Mouse (Mus musculus) lung, postnatal 4 days (tissue): ENCODE measurements around the gene Fasl.

Source experiments
- DNase-seq, 2 experiments: peaks; one replicate each; pipeline ENCODE4 v3.0.0; 2021

The Fasl gene

GRCm38 (mm10) chr1:161788339-161788738 is at the start of gene Fasl:
TSS of gene Fasl (minus strand) at chr1:161788495.
- DNase-seq = no peak

GRCm38 (mm10) chr1:161826677-161827076 is 38.4 kb upstream of the Fasl start:
- DNase-seq = no peak

GRCm38 (mm10) chr1:161809428-161809827 is 21.1 kb upstream of the Fasl start:
- DNase-seq = no peak

- DNase-seq = no peak
Observed at GRCm38 (mm10) chr1:161808980-161809379, 20.7 kb upstream of the Fasl start.

- DNase-seq = no peak
Observed at GRCm38 (mm10) chr1:161804541-161804971, 16.3 kb upstream of the Fasl start.

GRCm38 (mm10) chr1:161801321-161801720 is 13.0 kb upstream of the Fasl start:
- DNase-seq = no peak

GRCm38 (mm10) chr1:161800256-161800655 is 12.0 kb upstream of the Fasl start:
- no peak for DNase-seq

GRCm38 (mm10) chr1:161799791-161800190 is 11.5 kb upstream of the Fasl start:
- no peak for DNase-seq

- no peak for DNase-seq
Observed at GRCm38 (mm10) chr1:161798866-161799265, 10.6 kb upstream of the Fasl start.

- no peak for DNase-seq
Observed at GRCm38 (mm10) chr1:161794447-161795211, 6.3 kb upstream of the Fasl start.

- no peak for DNase-seq
Observed at GRCm38 (mm10) chr1:161793321-161793720, 5.0 kb upstream of the Fasl start.

GRCm38 (mm10) chr1:161792687-161792969 is 4.3 kb upstream of the Fasl start:
- DNase-seq = no peak

- DNase-seq = no peak
Observed at GRCm38 (mm10) chr1:161791854-161792686, 3.8 kb upstream of the Fasl start.

GRCm38 (mm10) chr1:161782725-161783124 is 5.6 kb downstream of the Fasl start:
- DNase-seq = no peak

- no peak for DNase-seq
Observed at GRCm38 (mm10) chr1:161781594-161781993, 6.7 kb downstream of the Fasl start.

GRCm38 (mm10) chr1:161779057-161779456 is 9.2 kb downstream of the Fasl start:
- no peak for DNase-seq

- DNase-seq = no peak
Observed at GRCm38 (mm10) chr1:161775151-161775550, 13.1 kb downstream of the Fasl start.

- DNase-seq = no peak
Observed at GRCm38 (mm10) chr1:161771293-161771692, 17.0 kb downstream of the Fasl start.

GRCm38 (mm10) chr1:161769329-161769728 is 19.0 kb downstream of the Fasl start:
- no peak for DNase-seq

- DNase-seq = peak in 1 of 2 experiments; percentile 23
Observed at GRCm38 (mm10) chr1:161767101-161767524, 21.2 kb downstream of the Fasl start.

- DNase-seq = peak; percentile 63 to 71
Observed at GRCm38 (mm10) chr1:161766656-161767055, 21.6 kb downstream of the Fasl start.

- DNase-seq = no peak
Observed at GRCm38 (mm10) chr1:161765932-161766331, 22.4 kb downstream of the Fasl start.

- DNase-seq = no peak
Observed at GRCm38 (mm10) chr1:161764964-161765363, 23.3 kb downstream of the Fasl start.

GRCm38 (mm10) chr1:161761556-161761955 is 26.7 kb downstream of the Fasl start:
- DNase-seq = no peak
